Mouse (Mus musculus): Measurements from ENCODE around the gene Trhr2. TPM values are rescaled to one million over a fixed set of nuclear protein-coding genes. Genes with fewer than 3 reads are reported as not detected.
"Not testable (repeated sequence)": the region's sequence is repeated elsewhere in the genome, so short reads cannot be mapped to it uniquely, and the experiment has no call there.

The Trhr2 gene
- polyA plus RNA-seq, 1 experiment from 2014 or later, result not detected

DNA sequence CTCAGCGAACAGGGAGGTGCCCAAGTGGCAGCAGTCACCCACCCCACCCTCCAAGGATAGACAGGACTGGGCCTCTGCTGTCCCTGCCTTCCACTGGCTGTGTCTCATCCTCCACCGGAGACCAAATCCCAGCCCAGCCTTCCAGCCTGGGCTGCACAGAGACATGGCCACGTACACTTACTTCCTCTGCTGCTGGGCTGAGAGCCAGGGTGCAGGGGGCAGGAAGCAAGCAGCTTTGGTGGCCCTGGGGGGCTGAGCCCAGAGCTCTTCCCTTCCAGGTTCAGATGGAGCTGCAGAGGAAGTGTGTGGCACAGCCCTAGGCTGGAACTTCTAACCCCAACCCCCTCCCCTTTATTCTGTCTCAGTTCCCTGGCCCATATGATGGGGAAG lies 29.4 kb downstream of the Trhr2 start:
- Histone ChIP-seq H3K27me3 (replicated peaks; ENCODE audit: insufficient read depth, low read length) (no peaks in the 10 kb centered on the region), H3K9me3 (ENCODE audit: low read length) (no peaks in the 10 kb centered on the region), H3K4me3 (ENCODE audit: low read depth, low read length) (no peak overlapping the region), H3K9ac (replicated peaks; ENCODE audit: low read depth) (no peak overlapping the region), H3K36me3 (ENCODE audit: insufficient read depth, low read length) (peaks cover 9% of the 10 kb centered on the region), H3K4me2 (replicated peaks; ENCODE audit: low read depth, low read length) (no peak overlapping the region), H3K4me1 (ENCODE audit: insufficient read depth, low read depth, low read length) (no peaks in the 10 kb centered on the region; the same call in none of the 2 replicates), H3K27ac (ENCODE audit: low read length) (peak overlapping the region; percentile 15; the same call in 1 of the 2 replicates)
- peak; percentile 69 for DNase-seq (ENCODE audit: low spot score)
- ATAC-seq, result peak; percentile 64
- WGBS, result 47% methylated on average over 3 of the region's 3 CpGs
- TF ChIP-seq EP300 (IDR thresholded peaks at IDR 0.05) (no peak), CTCF (IDR thresholded peaks at IDR 0.05) (no peak)

DNA sequence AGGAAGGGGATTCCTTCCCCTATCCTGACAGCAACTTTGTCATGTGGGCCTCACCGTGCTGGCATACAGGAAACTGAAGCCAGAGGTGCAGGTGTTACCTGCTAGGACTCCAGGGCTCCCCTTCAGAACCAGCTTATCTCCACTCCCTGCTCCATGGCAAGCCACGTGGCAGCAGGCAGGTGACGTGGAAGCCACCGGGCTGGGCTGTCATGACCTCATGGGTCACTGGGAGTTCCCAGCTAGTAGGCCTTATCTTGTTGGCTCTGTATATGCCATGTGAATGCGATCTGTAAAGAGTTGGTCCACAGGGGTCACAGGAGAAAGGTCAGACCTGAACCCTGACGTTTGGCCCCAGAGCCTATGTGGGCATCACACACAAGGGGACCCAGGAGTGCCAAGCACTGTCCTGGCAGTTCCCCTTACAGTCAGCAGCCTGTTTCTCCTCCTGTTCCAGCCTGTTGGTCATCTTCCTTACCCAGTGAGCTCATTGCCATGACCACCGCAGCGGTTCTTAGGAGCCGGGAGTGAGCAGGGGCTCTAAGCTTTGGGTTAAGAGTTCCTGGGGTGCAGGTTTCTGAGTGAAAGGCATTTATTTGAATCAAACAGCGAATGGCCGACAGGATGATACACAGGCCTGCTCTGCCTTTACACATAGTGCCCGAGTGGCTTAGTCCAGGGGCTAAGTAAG lies 30.0 kb downstream of the Trhr2 start:
- ATAC-seq (no peak), DNase-seq (ENCODE audit: low spot score) (no peak)
- no peak overlapping the region for H3K9ac ChIP-seq (replicated peaks; ENCODE audit: low read depth)
- TF ChIP-seq CTCF (IDR thresholded peaks at IDR 0.05), result no peak
- no peak for TF ChIP-seq EP300 (IDR thresholded peaks at IDR 0.05)
- no peaks in the 10 kb centered on the region; the same call in none of the 2 replicates for H3K4me1 ChIP-seq (ENCODE audit: insufficient read depth, low read depth, low read length)
- no peak overlapping the region for H3K4me3 ChIP-seq (ENCODE audit: low read depth, low read length)
- H3K4me2 ChIP-seq (replicated peaks; ENCODE audit: low read depth, low read length), result no peak overlapping the region
- H3K36me3 ChIP-seq (ENCODE audit: insufficient read depth, low read length), result peaks cover 9% of the 10 kb centered on the region
- H3K9me3 ChIP-seq (ENCODE audit: low read length), result no peaks in the 10 kb centered on the region
- no peaks in the 10 kb centered on the region for H3K27me3 ChIP-seq (replicated peaks; ENCODE audit: insufficient read depth, low read length)
- H3K27ac ChIP-seq (ENCODE audit: low read length), result peak overlapping the region; percentile 15; the same call in 1 of the 2 replicates
- WGBS, result 68% methylated on average over 12 of the region's 12 CpGs

DNA sequence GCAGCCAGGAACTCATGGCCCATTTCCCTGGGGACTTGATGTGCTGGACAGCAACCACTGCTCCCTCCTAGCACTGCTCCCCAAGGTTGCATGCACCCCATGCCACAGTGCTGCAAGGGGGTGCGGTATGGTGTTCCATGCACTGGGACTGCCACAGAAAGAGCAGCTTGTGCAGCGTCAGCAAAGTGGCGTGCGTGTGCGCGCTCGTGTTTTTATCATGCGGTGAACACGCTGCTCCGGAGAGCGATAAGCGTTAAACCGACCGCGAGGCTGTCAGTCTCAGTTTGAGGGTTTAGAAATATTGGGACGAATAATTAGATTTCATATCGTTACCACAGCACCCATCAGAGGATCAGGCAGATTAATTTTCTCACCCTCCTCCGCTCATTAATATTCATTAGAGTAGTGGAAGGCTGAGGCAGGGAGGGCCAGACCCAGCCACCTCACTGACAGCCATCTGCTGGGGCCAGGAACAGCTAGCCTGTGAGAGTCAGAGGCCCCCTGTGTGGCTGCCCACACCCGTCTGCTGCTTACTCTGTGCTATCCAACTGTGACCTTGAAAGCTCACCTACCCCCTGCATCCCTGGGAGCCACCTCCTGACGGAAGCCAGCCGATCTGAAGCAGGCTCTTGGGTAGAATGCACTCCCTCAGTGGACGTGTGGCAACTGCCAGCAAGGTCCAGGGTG lies 30.9 kb downstream of the Trhr2 start:
- no peak overlapping the region for H3K4me3 ChIP-seq (ENCODE audit: low read depth, low read length)
- H3K36me3 ChIP-seq (ENCODE audit: insufficient read depth, low read length), result peaks cover 5% of the 10 kb centered on the region
- no peaks in the 10 kb centered on the region for H3K27me3 ChIP-seq (replicated peaks; ENCODE audit: insufficient read depth, low read length)
- DNase-seq (ENCODE audit: low spot score) (no peak), ATAC-seq (no peak)
- no peaks in the 10 kb centered on the region for H3K9me3 ChIP-seq (ENCODE audit: low read length)
- no peak overlapping the region for H3K9ac ChIP-seq (replicated peaks; ENCODE audit: low read depth)
- TF ChIP-seq CTCF (IDR thresholded peaks at IDR 0.05) (no peak), EP300 (IDR thresholded peaks at IDR 0.05) (no peak)
- 87% methylated on average over 22 of the region's 22 CpGs for WGBS
- no peaks in the 10 kb centered on the region; the same call in 1 of the 2 replicates for H3K4me1 ChIP-seq (ENCODE audit: insufficient read depth, low read depth, low read length)
- H3K4me2 ChIP-seq (replicated peaks; ENCODE audit: low read depth, low read length), result no peak overlapping the region
- no peak overlapping the region for H3K27ac ChIP-seq (ENCODE audit: low read length)

DNA sequence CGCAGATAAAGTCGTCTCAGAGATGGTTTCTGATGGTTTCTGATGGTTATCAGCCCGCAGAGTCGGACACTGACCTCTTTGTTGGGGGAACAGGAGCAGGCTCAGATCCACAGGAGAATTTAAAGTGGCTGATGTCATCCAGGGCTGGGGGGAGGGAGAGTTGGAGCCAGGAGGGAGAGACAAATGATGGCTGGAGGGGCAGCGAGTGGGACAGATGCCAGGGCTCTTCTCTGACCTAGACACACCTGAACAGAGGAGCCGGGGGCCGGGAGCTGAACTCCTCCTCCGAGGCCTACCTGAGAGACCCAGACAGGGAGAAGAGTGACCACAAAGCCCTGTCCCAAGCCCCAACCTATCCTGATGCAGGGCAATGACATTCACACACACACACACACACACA lies 31.5 kb downstream of the Trhr2 start:
- Histone ChIP-seq H3K4me2 (replicated peaks; ENCODE audit: low read depth, low read length) (no peak overlapping the region), H3K27ac (ENCODE audit: low read length) (no peak overlapping the region)

DNA sequence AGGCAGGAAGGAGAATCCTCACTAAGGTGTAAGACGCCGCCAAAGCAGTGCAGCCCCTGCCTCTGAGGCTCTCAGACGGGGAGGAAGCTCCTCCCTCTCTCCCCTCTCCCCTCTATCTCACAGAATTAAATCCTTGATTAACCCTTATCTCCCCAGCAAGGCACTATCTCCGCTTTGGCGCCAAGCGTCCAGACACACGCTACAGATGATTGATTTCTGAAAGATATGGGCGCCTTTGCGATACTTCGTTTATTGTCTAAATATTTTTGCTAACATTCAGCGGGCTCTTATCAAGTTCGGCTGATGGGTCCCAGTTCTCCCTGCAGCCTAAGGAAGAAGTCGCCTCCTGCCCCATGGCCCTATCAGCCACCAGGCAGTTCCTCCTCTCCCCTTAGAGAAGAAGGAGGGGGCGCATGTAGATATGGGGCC lies 34.4 kb downstream of the Trhr2 start:
- ATAC-seq (no peak), DNase-seq (ENCODE audit: low spot score) (no peak)
- no peak for TF ChIP-seq CTCF (IDR thresholded peaks at IDR 0.05)
- no peak for TF ChIP-seq EP300 (IDR thresholded peaks at IDR 0.05)
- no peak overlapping the region for H3K27ac ChIP-seq (ENCODE audit: low read length)
- no peaks in the 10 kb centered on the region for H3K27me3 ChIP-seq (replicated peaks; ENCODE audit: insufficient read depth, low read length)
- H3K4me3 ChIP-seq (ENCODE audit: low read depth, low read length), result no peak overlapping the region
- no peak overlapping the region for H3K9ac ChIP-seq (replicated peaks; ENCODE audit: low read depth)
- 46% methylated on average over 14 of the region's 14 CpGs for WGBS
- H3K4me2 ChIP-seq (replicated peaks; ENCODE audit: low read depth, low read length), result no peak overlapping the region
- H3K36me3 ChIP-seq (ENCODE audit: insufficient read depth, low read length), result no peaks in the 10 kb centered on the region
- no peaks in the 10 kb centered on the region; the same call in 1 of the 2 replicates for H3K4me1 ChIP-seq (ENCODE audit: insufficient read depth, low read depth, low read length)
- no peaks in the 10 kb centered on the region for H3K9me3 ChIP-seq (ENCODE audit: low read length)

More for the DNA sequence above, 31.5 kb downstream of the Trhr2 start:
- Histone ChIP-seq H3K4me3 (ENCODE audit: low read depth, low read length) (no peak overlapping the region), H3K36me3 (ENCODE audit: insufficient read depth, low read length) (no peaks in the 10 kb centered on the region), H3K27me3 (replicated peaks; ENCODE audit: insufficient read depth, low read length) (no peaks in the 10 kb centered on the region), H3K4me1 (ENCODE audit: insufficient read depth, low read depth, low read length) (no peaks in the 10 kb centered on the region; the same call in 1 of the 2 replicates), H3K9me3 (ENCODE audit: low read length) (no peaks in the 10 kb centered on the region), H3K9ac (replicated peaks; ENCODE audit: low read depth) (no peak overlapping the region)
- 55% methylated on average over 8 of the region's 8 CpGs for WGBS
- no peak for DNase-seq (ENCODE audit: low spot score)
- TF ChIP-seq CTCF (IDR thresholded peaks at IDR 0.05) (no peak), EP300 (IDR thresholded peaks at IDR 0.05) (no peak)
- ATAC-seq, result no peak

GRCm38 (mm10) chr8:122325196-122325595 lies 35.4 kb downstream of the Trhr2 start:
- peak; percentile 13; the same call in 1 of the 2 replicates for ATAC-seq
- WGBS, result 21% methylated on average over 2 of the region's 2 CpGs
- H3K27ac ChIP-seq (ENCODE audit: low read length), result no peak overlapping the region
- H3K4me1 ChIP-seq (ENCODE audit: insufficient read depth, low read depth, low read length), result no peaks in the 10 kb centered on the region
- no peaks in the 10 kb centered on the region for H3K27me3 ChIP-seq (replicated peaks; ENCODE audit: insufficient read depth, low read length)
- H3K4me3 ChIP-seq (ENCODE audit: low read depth, low read length), result no peak overlapping the region
- H3K9me3 ChIP-seq (ENCODE audit: low read length), result no peaks in the 10 kb centered on the region
- no peaks in the 10 kb centered on the region for H3K36me3 ChIP-seq (ENCODE audit: insufficient read depth, low read length)
- H3K9ac ChIP-seq (replicated peaks; ENCODE audit: low read depth), result no peak overlapping the region
- no peak overlapping the region for H3K4me2 ChIP-seq (replicated peaks; ENCODE audit: low read depth, low read length)
- peak; percentile 31 for DNase-seq (ENCODE audit: low spot score)
- TF ChIP-seq CTCF (IDR thresholded peaks at IDR 0.05), result no peak
- TF ChIP-seq EP300 (IDR thresholded peaks at IDR 0.05), result no peak

DNA sequence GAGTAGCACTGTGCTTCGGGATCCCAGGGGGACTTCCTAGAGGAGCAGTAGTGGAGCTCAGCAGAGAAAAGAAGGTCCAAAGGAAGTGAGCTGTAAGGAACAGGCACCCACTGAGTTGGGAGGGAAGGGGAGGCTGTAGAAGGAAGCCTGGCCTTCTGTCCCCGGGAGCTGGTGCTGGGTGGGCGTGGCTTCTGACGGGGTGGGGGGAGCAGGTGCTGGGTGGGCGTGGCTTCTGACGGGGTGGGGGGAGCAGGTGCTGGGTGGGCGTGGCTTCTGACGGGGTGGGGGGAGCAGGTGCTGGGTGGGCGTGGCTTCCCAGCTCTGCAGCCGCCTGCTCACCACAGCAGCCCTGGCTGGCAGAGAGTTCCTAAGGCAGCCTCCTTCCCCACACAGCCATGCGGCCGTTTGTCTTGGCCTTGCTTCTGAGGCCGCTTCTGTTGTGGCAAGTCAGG lies 36.6 kb downstream of the Trhr2 start:
- H3K4me2 ChIP-seq (replicated peaks; ENCODE audit: low read depth, low read length); H3K9ac ChIP-seq (replicated peaks; ENCODE audit: low read depth); H3K4me3 ChIP-seq (ENCODE audit: low read depth, low read length); H3K9me3 ChIP-seq (ENCODE audit: low read length); H3K27me3 ChIP-seq (replicated peaks; ENCODE audit: insufficient read depth, low read length); H3K36me3 ChIP-seq (ENCODE audit: insufficient read depth, low read length); H3K27ac ChIP-seq (ENCODE audit: low read length); H3K4me1 ChIP-seq (ENCODE audit: insufficient read depth, low read depth, low read length): not testable (repeated sequence)
- ATAC-seq (peak; percentile 75), DNase-seq (ENCODE audit: low spot score) (peak; percentile 61)
- 29% methylated on average over 9 of the region's 13 CpGs for WGBS

All from lung, postnatal 0 days (tissue).